Mouse (Mus musculus): Measurements from ENCODE around the gene AC161166.1. TPM values are rescaled to one million over a fixed set of nuclear protein-coding genes. Genes with fewer than 3 reads are reported as not detected.

The AC161166.1 gene
- polyA plus RNA-seq (2012; fragmentation: generic; extraction: Trizol), result 0.16 TPM
- long read RNA-seq, experiment 1, result 0 reads
- long read RNA-seq, experiment 2, result 0 reads

DNA sequence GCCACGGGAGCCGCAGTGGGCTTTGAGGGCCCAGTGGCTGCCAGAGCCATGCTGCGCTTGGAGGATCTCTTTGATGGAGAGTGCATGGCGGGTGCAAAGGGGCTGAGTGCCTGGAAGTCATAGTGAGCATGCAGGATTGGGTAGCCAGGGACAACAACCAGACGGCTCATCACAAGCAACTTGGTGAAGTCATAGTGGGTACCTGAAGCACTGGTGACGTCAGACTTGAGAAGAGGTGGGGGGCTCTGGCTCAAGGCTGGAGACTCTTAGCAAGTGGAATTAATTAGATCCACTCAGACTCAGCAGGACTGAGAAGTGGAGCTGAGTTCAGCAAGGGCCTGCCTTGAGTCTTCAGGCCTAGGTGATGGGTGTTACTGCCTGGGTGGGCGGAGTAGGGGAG is at the start of gene AC161166.1:
AC161166.1 (minus strand) TSS at position 101 of the 400 bp plus-strand sequence.
- H3K36me3 ChIP-seq (ENCODE audit: control insufficient read depth, insufficient read depth), result peaks cover 8% of the 10 kb centered on the region

DNA sequence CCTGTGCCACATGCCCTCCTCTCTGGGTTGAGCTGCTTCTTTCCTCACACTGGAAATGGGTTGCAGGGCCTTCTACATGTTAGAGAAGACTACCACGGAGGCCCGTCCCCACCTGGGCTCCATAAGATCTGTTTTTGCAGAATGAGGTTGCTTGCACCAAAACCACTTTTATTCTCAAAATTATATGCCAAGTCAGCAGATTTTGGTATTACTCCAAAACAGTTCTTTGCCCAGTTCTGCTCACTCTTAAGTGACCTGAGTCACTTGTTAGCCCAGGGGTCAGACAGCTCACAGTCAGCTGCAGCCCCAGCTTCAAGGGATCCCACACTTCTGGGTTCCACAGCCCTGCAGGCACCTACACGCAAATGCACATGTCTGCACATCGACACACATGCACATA is 49.2 kb upstream of the AC161166.1 start:
- no peaks in the 10 kb centered on the region for H3K27me3 ChIP-seq (ENCODE audit: control insufficient read depth, insufficient read depth, insufficient read length)
- H3K36me3 ChIP-seq (ENCODE audit: control insufficient read depth, insufficient read depth), result peaks cover 6% of the 10 kb centered on the region
- no peaks in the 10 kb centered on the region for H3K79me2 ChIP-seq (ENCODE audit: control insufficient read depth, insufficient read depth)
- no peaks in the 10 kb centered on the region for H3K79me3 ChIP-seq (ENCODE audit: low read depth)
- TF ChIP-seq MAX (IDR thresholded peaks at IDR 0.05) (no peak), MYOD1 (IDR thresholded peaks at IDR 0.05; ENCODE audit: control insufficient read depth, insufficient read length, low read depth) (no peak), CTCF (IDR thresholded peaks at IDR 0.05; ENCODE audit: control insufficient read depth, insufficient read depth, insufficient read length) (no peak), USF1 (IDR thresholded peaks at IDR 0.05; ENCODE audit: low read depth) (no peak), MYOG (IDR thresholded peaks at IDR 0.05; ENCODE audit: control insufficient read depth, extremely low read depth, insufficient read length) (no peak)
- no peak overlapping the region for H3ac ChIP-seq (ENCODE audit: control insufficient read depth, insufficient read length, low read depth)
- H3K4me3 ChIP-seq (ENCODE audit: insufficient read depth, poor library complexity, severe bottlenecking), result no peak overlapping the region

More for the DNA sequence above, at the start of gene AC161166.1:
- Histone ChIP-seq H3K79me3 (ENCODE audit: low read depth) (peaks cover 20% of the 10 kb centered on the region), H3K79me2 (ENCODE audit: control insufficient read depth, insufficient read depth) (peaks cover 22% of the 10 kb centered on the region), H3K27me3 (ENCODE audit: control insufficient read depth, insufficient read depth, insufficient read length) (no peaks in the 10 kb centered on the region), H3K4me3 (ENCODE audit: insufficient read depth, poor library complexity, severe bottlenecking) (no peak within 1 kb of the TSS), H3ac (ENCODE audit: control insufficient read depth, insufficient read length, low read depth) (no peak within 1 kb of the TSS)
- TF ChIP-seq CTCF (IDR thresholded peaks at IDR 0.05; ENCODE audit: control insufficient read depth, insufficient read depth, insufficient read length), result no peak
- no peak for TF ChIP-seq MAX (IDR thresholded peaks at IDR 0.05)
- TF ChIP-seq MYOG (IDR thresholded peaks at IDR 0.05; ENCODE audit: control insufficient read depth, extremely low read depth, insufficient read length), result no peak
- no peak for TF ChIP-seq MYOD1 (IDR thresholded peaks at IDR 0.05; ENCODE audit: control insufficient read depth, insufficient read length, low read depth)
- no peak for TF ChIP-seq USF1 (IDR thresholded peaks at IDR 0.05; ENCODE audit: low read depth)
- TF ChIP-seq CEBPB (IDR thresholded peaks at IDR 0.05; ENCODE audit: low read depth), result no peak
- no peak for TF ChIP-seq FOSL1 (IDR thresholded peaks at IDR 0.05; ENCODE audit: insufficient read depth, low read length, poor library complexity, severe bottlenecking)

DNA sequence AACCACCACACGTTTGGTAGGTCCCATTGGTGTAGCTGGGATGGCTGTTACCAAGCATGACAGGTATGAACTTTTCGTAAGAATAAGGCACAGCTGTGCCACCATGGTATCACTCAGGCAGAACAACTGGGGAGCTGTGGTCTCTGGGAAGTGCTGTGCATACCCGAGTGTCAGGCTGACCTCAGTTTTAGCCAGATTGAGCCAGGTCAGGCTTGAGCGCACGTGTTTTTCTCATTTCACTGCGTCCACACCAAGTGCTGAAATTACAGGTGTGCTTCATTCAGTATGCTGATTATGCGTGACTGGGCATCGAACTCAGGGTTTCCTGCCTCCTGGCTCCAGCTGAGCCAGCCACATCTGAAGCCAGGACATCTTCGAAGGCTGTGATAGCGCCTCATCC is 43.5 kb upstream of the AC161166.1 start:
- TF ChIP-seq FOSL1 (IDR thresholded peaks at IDR 0.05; ENCODE audit: insufficient read depth, low read length, poor library complexity, severe bottlenecking), result no peak
- TF ChIP-seq MYOD1 (IDR thresholded peaks at IDR 0.05; ENCODE audit: control insufficient read depth, insufficient read length, low read depth), result no peak
- no peak for TF ChIP-seq MAX (IDR thresholded peaks at IDR 0.05)
- TF ChIP-seq CEBPB (IDR thresholded peaks at IDR 0.05; ENCODE audit: low read depth), result no peak
- TF ChIP-seq USF1 (IDR thresholded peaks at IDR 0.05; ENCODE audit: low read depth), result no peak
- TF ChIP-seq CTCF (IDR thresholded peaks at IDR 0.05; ENCODE audit: control insufficient read depth, insufficient read depth, insufficient read length), result no peak
- no peak for TF ChIP-seq MYOG (IDR thresholded peaks at IDR 0.05; ENCODE audit: control insufficient read depth, extremely low read depth, insufficient read length)
- Histone ChIP-seq H3K79me3 (ENCODE audit: low read depth) (peaks cover 3% of the 10 kb centered on the region), H3K4me3 (ENCODE audit: insufficient read depth, poor library complexity, severe bottlenecking) (no peak overlapping the region), H3K36me3 (ENCODE audit: control insufficient read depth, insufficient read depth) (peaks cover 10% of the 10 kb centered on the region), H3ac (ENCODE audit: control insufficient read depth, insufficient read length, low read depth) (no peak overlapping the region), H3K79me2 (ENCODE audit: control insufficient read depth, insufficient read depth) (no peaks in the 10 kb centered on the region), H3K27me3 (ENCODE audit: control insufficient read depth, insufficient read depth, insufficient read length) (no peaks in the 10 kb centered on the region)

DNA sequence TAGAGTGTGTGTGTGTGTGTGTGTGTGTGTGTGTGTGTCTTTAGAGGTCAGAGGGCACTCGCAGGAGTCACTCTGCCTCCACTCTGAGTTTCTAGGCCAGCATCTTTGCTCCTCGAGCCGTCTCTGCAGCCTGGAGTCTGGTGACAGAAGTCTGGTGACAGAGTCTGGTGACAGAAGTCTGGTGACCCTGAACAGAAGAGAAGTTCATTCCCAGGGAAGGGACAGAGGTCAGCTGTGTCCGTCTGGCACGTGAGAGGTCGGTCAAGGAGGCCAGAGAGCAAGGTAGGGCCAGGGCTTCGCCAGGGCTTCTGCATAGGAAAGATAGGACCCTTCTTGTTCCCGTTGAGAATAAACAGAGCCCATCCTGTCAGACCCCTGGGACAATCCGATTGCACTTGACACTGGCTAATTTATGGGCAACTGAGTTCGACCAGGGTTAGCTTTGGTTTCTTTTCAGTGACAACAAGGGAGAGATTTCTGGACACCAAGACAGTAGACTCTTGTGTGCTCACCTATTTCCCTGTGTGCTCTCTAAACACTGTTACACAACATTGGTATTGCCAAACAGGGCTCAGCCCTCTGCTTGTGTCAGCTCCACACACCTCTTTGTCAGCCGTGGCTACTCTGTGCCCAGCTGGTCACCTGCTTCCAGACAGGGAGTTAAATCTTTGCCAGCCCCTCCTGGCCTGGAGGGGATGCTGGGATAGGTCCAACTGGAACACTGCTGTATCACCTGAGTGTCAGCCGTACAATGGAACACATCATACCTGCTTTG is 39.9 kb upstream of the AC161166.1 start:
- H3K4me3 ChIP-seq (ENCODE audit: insufficient read depth, poor library complexity, severe bottlenecking), result no peak overlapping the region
- TF ChIP-seq MYOD1 (IDR thresholded peaks at IDR 0.05; ENCODE audit: control insufficient read depth, insufficient read length, low read depth) (no peak), MAX (IDR thresholded peaks at IDR 0.05) (no peak), FOSL1 (IDR thresholded peaks at IDR 0.05; ENCODE audit: insufficient read depth, low read length, poor library complexity, severe bottlenecking) (no peak), MYOG (IDR thresholded peaks at IDR 0.05; ENCODE audit: control insufficient read depth, extremely low read depth, insufficient read length) (no peak), USF1 (IDR thresholded peaks at IDR 0.05; ENCODE audit: low read depth) (no peak), CEBPB (IDR thresholded peaks at IDR 0.05; ENCODE audit: low read depth) (no peak), CTCF (IDR thresholded peaks at IDR 0.05; ENCODE audit: control insufficient read depth, insufficient read depth, insufficient read length) (no peak)
- H3ac ChIP-seq (ENCODE audit: control insufficient read depth, insufficient read length, low read depth), result no peak overlapping the region
- peaks cover 22% of the 10 kb centered on the region for H3K79me2 ChIP-seq (ENCODE audit: control insufficient read depth, insufficient read depth)
- peaks cover 10% of the 10 kb centered on the region for H3K36me3 ChIP-seq (ENCODE audit: control insufficient read depth, insufficient read depth)
- peaks cover 5% of the 10 kb centered on the region for H3K79me3 ChIP-seq (ENCODE audit: low read depth)
- no peaks in the 10 kb centered on the region for H3K27me3 ChIP-seq (ENCODE audit: control insufficient read depth, insufficient read depth, insufficient read length)

DNA sequence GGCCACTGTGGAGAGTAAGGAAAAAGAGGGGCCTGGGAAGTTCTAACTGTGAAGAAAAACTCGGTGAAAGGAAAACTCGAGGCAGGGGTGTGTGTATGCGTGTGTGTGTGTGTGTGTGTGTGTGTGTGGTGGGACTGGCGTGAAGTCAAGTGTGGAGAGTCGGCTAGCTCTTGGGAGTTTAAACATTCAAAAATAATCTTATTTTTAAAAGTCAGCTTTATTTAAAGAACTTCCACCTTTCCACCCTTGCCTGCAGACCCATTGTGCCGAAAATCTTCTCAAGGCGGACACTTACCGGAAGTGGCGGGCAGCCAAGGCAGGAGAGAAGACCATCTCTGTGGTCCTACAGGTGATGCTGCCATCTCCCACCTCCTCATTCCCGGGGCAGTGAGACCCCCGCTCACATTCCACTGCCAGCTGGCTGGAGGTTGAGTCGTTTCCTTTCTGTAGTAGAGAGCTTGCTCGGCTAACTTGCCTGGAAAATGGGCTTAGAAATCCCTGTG is 35.3 kb upstream of the AC161166.1 start:
- peak overlapping the region; percentile 100 for H3ac ChIP-seq (ENCODE audit: control insufficient read depth, insufficient read length, low read depth)
- H3K36me3 ChIP-seq (ENCODE audit: control insufficient read depth, insufficient read depth), result peaks cover 2% of the 10 kb centered on the region
- H3K4me3 ChIP-seq (ENCODE audit: insufficient read depth, poor library complexity, severe bottlenecking), result peak overlapping the region; percentile 90
- H3K79me2 ChIP-seq (ENCODE audit: control insufficient read depth, insufficient read depth), result peaks cover 22% of the 10 kb centered on the region
- TF ChIP-seq MYOG (IDR thresholded peaks at IDR 0.05; ENCODE audit: control insufficient read depth, extremely low read depth, insufficient read length), result no peak
- TF ChIP-seq CEBPB (IDR thresholded peaks at IDR 0.05; ENCODE audit: low read depth), result no peak
- TF ChIP-seq CTCF (IDR thresholded peaks at IDR 0.05; ENCODE audit: control insufficient read depth, insufficient read depth, insufficient read length), result no peak
- TF ChIP-seq MAX (IDR thresholded peaks at IDR 0.05), result no peak
- TF ChIP-seq FOSL1 (IDR thresholded peaks at IDR 0.05; ENCODE audit: insufficient read depth, low read length, poor library complexity, severe bottlenecking), result no peak
- no peak for TF ChIP-seq USF1 (IDR thresholded peaks at IDR 0.05; ENCODE audit: low read depth)
- no peak for TF ChIP-seq MYOD1 (IDR thresholded peaks at IDR 0.05; ENCODE audit: control insufficient read depth, insufficient read length, low read depth)
- peaks cover 3% of the 10 kb centered on the region for H3K79me3 ChIP-seq (ENCODE audit: low read depth)
- H3K27me3 ChIP-seq (ENCODE audit: control insufficient read depth, insufficient read depth, insufficient read length), result no peaks in the 10 kb centered on the region

Data from C2C12 (cell line).